Mouse (Mus musculus) stomach, postnatal 0 days (tissue): ENCODE results near the gene Tmem183a.

Experiments
- CTCF ChIP-seq: IDR thresholded peaks from 2 replicates; pipeline ENCODE4 v1.5.1; 2016; ENCODE audit warnings: antibody characterized with exemption, low read depth, mild to moderate bottlenecking, moderate library complexity
- EP300 ChIP-seq: optimal IDR thresholded peaks from 2 replicates; pipeline ENCODE3; 2016; ENCODE audit warnings: antibody characterized with exemption

GRCm38 (mm10) chr1:134316361-134316760 lies 45.4 kb downstream of the Tmem183a start:
- no peak for TF ChIP-seq CTCF
- TF ChIP-seq EP300: no peak
